Mouse (Mus musculus): ENCODE measurements at regions not wholly inside any gene's neighbourhood (a gene's known extent, or its start where the extent isn't known, plus 50 kb on each side); places are given as distances from the start of the nearest gene placed in this dataset.
A peak's percentile ranks its signal among the peaks of the same experiment; 100 is the strongest.

DNA sequence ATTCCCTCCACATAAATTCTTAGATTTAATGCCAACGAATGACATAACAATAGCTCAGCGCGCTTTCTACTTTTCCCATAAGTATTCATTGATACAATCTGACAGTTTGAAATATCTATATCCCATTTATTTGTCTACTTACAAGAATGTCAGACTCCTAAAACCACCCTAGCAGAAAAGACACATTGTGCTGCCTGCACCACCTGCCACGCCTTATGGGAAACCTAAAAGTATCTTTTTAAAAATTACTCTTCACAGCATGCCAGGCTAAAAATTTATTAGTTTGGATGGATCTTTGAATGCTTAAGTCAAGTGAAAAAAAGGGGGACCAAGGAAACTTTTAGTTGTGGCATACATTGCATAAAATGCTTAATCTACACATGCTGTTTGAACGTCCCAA, 788.1 kb downstream of the Cdh8 start:
- DNase-seq (ENCODE audit: low spot score in 2 of 2): no peak

DNA sequence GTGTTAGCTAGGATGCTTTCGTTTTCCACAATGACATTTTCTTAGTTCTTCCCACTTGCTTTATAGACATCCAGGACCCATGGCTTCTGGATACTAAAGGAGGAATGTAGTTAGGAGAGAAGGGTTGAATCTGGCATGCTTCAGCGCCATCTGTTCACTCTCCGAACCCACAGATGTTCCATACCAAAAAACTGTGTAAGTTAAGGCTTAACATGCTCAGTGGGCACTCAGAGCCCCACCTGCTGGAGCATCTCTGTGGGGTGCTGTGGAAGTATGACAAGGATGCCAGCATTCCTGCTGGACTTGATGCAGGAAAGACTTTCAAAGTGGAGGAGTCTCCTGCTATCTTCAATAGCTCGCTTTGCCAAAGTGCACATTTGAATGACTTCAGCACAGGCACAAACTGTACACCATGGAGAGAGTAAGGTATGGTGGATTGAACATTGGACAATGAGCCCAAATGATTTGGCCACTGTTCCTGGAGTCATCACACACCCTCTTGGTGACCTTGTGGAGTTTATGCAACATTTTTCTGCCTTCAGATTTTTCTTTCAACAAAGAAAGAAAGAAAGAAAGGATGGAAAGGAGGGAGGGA, 802.3 kb downstream of the Cdh8 start:
- peak; percentile 37 to 65 for DNase-seq (ENCODE audit: low spot score in 2 of 2)
- intact Hi-C loops (cut with DNase I): no loop called here

More for the DNA sequence above, 788.1 kb downstream of the Cdh8 start:
- intact Hi-C loops (cut with DNase I): no loop called here

DNA sequence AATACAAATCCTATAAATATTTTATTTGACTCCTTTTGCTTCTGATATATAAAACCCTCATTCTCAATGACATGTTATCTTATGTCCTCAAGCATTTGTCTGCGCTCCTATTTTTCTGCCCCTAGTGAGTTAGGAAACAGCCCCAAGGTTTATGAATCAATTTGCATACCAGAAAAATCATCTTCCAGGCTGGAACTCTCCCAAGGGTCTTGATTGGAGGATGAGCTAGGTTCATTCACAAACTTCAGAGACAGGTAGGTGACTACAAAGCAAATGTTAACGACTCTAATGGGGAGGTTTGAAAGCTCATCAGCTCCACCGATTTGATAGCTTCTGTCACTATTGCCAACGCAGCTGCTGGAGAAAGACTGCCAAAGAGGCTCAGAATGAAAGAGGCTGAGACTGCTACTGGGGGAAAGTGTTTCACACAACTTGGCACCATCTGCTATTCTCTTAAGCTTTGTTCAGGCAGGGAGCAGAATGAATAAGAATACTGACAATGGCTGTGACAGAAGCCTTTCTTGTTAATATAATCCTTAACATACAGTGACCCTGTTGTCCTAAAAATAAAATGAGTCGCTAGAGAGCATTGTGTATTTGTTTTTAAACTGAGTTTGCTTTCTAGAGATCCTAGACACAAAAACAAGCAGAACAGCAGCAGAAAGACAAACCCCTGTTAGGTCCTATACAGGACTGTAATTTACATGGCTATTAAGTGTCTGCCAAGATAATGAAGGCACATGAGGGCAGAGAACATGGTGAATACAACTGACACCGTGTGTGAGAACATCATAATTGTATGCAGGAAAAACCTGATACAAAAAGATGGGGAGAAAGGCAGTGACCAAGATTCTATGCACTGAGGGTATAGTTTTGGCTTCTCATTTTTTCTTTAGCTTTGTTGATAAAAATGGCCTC, 843.4 kb downstream of the Cdh8 start:
- peak; percentile 10 to 23 for DNase-seq (ENCODE audit: low spot score in 2 of 2)
- intact Hi-C loops (cut with DNase I): no loop called here

DNA sequence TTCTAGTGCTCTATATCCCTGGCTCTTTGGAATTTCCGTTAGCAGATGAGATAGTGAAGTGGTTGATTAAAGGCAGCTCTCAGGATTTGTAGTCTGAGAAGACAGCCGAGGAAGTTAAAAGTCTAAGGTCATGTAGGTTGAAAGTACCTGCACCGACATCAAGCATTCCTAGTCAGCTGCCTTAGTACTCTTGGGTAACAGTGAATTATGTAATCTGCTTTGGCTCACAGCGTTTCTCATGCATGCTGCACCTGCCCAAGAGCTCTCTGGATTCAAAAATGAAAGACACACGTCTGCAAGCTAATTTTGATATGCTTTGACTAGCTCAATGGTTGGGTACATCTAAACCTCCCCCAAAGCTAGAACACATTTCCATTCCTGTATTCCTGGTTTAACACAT, 849.6 kb downstream of the Cdh8 start:
- DNase-seq (ENCODE audit: low spot score in 2 of 2): no peak
- intact Hi-C loops (cut with DNase I): no loop called here

DNA sequence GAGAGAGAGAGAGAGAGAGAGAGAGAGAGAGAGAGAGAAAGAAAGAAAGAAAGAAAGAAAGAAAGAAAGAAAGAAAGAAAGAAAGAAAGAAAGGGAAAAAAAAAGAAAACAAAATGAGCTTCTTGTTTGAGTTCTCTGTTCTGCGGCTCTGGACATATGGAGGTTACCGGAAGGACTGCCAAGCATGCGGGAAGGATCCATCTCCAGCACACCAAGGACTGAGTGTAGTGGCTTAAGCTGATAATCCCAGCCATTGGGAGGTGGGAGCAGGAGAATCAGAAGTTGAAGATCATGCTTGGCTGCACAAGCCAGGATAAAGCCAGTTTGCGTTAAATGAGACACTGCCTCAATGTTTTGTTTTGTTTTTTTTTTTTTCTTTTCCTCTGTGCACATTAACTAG, 897.8 kb downstream of the Cdh8 start:
- DNase-seq (ENCODE audit: low spot score in 2 of 2): no peak
- intact Hi-C loops (cut with DNase I): no loop called here

DNA sequence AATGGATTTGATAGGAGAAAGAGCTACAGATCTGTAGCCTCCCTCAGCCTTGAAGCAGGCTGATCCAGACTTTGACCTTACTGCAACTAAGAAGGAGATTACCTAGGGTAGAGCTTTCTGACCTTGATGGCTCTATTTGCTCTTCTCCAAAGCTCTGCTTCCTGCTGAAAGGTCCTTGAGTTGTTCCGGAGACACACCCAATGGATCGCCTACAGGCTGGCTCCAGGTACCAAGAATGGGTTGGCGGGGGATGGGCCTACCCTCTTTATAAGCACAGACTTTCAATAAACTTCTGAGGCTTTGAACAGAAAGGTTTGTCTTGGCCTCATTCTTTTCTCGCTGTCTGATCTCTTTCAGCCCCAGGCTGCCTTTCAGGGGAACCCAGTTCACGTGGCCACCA, 901.0 kb downstream of the Cdh8 start:
- intact Hi-C loops (cut with DNase I): no loop called here

DNA sequence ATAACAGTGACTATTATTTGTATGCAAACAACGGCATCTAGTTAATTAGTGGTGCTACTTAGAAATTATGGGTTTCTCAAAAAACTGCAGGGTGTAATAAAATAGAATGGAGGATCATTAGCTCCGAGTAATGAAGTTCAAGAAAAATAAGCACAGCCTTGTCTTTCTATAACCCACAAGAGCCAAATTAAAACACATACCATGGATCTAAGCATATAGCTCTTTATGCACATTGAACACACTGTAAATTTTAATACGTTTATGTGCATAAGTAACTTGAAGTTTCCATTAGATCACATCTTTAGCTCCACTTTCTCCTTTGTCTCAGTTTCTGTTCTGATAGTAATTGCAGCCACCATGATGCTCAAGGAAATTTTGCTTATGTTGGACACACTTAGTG, 919.5 kb downstream of the Cdh8 start:
- DNase-seq (ENCODE audit: low spot score in 2 of 2): no peak
- intact Hi-C loops (cut with DNase I): no loop called here

More for the DNA sequence above, 901.0 kb downstream of the Cdh8 start:
- no peak for DNase-seq (ENCODE audit: low spot score in 2 of 2)

DNA sequence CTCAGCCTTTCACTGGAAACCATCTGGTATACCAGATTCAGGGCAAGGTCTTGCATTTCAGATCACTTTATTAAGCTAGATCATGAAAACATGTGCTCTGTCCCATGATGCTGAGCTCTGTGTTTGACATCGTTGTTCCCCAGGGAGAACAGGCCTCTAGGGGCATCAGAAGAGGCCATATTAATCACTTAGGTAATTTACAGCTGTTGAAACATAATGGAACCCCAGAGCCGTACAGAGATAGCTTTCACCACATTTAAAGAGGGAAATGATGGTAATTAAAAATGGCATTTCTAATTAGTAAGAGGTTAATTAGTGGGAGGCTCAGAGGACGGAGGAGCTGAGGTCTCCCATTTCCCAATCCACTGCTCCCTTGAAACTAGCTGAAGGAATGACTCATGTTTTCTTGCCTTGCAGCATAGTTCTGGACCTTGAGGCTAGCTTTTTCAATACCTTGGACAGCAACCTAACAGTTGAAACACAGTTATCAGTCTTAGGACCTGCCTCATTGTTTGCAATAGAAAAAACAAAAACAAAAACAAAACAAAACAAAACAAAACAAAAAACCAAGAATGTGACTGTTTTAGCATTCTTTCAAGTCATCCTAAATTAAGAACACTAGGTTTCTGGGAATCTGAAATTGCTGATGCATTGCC, 952.8 kb downstream of the Cdh8 start:
- DNase-seq (ENCODE audit: low spot score in 2 of 2): no peak
- intact Hi-C loops (cut with DNase I): no loop called here

DNA sequence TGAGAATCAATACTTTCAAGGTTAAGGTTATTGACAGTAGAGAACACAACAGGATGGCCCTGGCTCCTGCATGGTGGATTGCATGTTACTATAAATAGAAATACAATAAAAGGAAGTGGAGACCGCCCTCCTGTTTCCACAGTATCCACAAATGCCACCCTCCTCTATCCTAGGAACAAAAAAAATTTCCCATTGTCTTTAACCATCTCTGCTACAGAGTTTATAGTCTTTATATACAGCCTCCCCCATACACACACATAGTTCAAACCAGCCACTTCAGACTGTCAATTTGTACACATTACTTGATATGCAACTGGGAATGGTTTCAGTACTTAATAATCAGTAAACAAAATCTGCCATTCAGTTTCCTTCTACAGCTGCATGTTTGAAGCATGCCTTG, 960.7 kb downstream of the Cdh8 start:
- DNase-seq (ENCODE audit: low spot score in 2 of 2): no peak
- intact Hi-C loops (cut with DNase I): no loop called here

Data from left cerebral cortex, postnatal 36 days (tissue).